Mouse (Mus musculus) kidney, embryonic 16.5 days (tissue): ENCODE data around the gene Thada. TPM values are rescaled to one million over a fixed set of nuclear protein-coding genes. Genes with fewer than 3 reads are reported as not detected.

Source experiments
- ATAC-seq: fragments of 200-750 bp; cut with Nextera tagmentation; 2 replicates; pipeline ENCODE4 v1.8.0; 2017; ENCODE audit warnings: moderate TSS enrichment; ENCODE audit not compliant: low FRiP score, low TSS enrichment
- H3K27ac ChIP-seq: fragments of 300-500 bp; sonication (generic); 2 replicates; pipeline ENCODE4 v1.5.1; 2014; ENCODE audit warnings: low read length
- H3K27me3 ChIP-seq: fragments of 300-500 bp; sonication (generic); 2 replicates; pipeline ENCODE4 v1.6.1; 2014; ENCODE audit warnings: low read length, control low read depth, mixed read lengths; ENCODE audit not compliant: insufficient read depth
- H3K36me3 ChIP-seq: fragments of 300-500 bp; sonication (generic); 2 replicates; pipeline ENCODE4 v1.6.1; 2014; ENCODE audit warnings: low read length, control low read depth, mixed read lengths; ENCODE audit not compliant: insufficient read depth
- H3K4me1 ChIP-seq: fragments of 300-500 bp; sonication (generic); 2 replicates; pipeline ENCODE4 v1.6.1; 2014; ENCODE audit warnings: low read length, control low read depth, mixed read lengths; ENCODE audit not compliant: insufficient read depth
- H3K4me2 ChIP-seq: fragments of 300-500 bp; sonication (generic); replicated peaks from 2 replicates; pipeline ENCODE4 v1.6.1; 2014; ENCODE audit warnings: low read depth, low read length
- H3K4me3 ChIP-seq: fragments of 300-500 bp; sonication (generic); 2 replicates; pipeline ENCODE4 v1.5.1; 2014; ENCODE audit warnings: mild to moderate bottlenecking, low read length
- H3K9ac ChIP-seq: fragments of 300-500 bp; sonication (generic); replicated peaks from 2 replicates; pipeline ENCODE4 v1.6.1; 2014; ENCODE audit warnings: low read length
- H3K9me3 ChIP-seq: fragments of 300-500 bp; sonication (generic); 2 replicates; pipeline ENCODE4 v1.6.1; 2016; ENCODE audit warnings: low read length, control low read depth
- WGBS: fragments of 180-500 bp; shearing (Covaris S2); extraction: QIAGEN DNeasy Blood & Tissue Kit; methylation state at CpG from one replicate; pipeline ENCODE4 v1.1.7; 2014; 5-methylcytosine and 5-hydroxymethylcytosine counted together
- polyA plus RNA-seq: library from polyadenylated mRNA; unstranded; fragments of >200 nt; fragmentation: Nextera tagmentation; extraction: Ambion mirVana; gene quantifications from 2 replicates; pipeline ENCODE4 v1.2.1, GENCODE M21; 2015

Gene Thada
- polyA plus RNA-seq, 1 experiment from 2014 or later = 9.2 TPM

DNA sequence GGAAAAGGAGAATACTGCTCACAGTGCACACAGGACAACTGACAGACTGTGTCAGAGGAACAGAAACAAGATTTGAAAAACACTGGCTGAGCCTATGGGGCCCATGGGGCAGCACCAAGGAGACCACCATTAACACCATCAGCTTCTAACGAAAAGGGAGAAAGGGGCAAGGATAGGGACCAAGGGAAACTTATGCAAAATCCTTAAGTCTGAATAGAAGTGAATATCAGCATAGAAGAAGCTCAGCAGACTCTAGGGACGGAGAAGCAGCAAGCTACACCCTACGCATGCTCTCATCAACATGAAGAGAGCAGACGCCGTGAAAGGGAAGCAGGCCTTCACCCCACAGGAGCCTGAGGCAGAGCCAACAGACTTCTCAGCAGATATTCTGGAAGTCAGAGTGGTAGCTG is 112.1 kb downstream of the Thada start:
- ATAC-seq = no peak
- Histone ChIP-seq H3K27ac (no peak overlapping the region), H3K4me1 (no peaks in the 10 kb centered on the region), H3K9me3 (no peaks in the 10 kb centered on the region), H3K4me2 (no peak overlapping the region), H3K27me3 (no peaks in the 10 kb centered on the region), H3K36me3 (peaks cover 9% of the 10 kb centered on the region), H3K9ac (no peak overlapping the region), H3K4me3 (no peak overlapping the region)
- WGBS = 84% methylated on average over 5 of the region's 5 CpGs

DNA sequence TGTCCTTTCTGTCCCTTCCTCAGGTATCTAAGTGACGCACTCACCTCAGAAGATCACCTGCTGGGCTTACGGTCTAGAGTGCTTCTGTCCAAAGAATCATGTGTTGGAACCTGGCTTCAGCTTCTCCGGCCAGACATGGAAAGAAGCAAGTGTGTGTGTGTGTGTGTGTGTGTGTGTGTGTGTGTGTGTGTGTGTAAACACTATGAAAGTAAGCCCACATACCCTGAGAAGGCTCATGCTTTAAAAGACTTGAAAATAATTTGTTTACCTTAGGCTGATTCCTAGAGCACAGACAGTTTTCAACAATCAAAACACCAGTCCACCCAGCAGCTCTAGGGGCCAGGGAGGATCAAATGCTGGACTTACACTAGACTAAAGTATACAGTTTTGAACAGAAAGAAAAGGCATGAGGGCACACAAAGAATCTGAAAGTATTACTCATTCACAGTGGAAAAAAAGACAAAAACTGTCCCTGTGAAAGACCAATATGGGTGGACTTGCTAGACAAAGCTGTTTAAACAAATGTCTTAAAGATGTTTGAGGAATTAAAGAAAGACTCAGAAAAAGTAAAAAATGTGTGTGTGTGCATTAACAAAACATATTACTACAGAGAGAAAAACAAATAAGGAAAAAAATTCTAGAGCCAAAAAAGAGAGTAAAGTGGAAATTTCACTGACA is 112.6 kb downstream of the Thada start:
- Histone ChIP-seq H3K4me1 (no peaks in the 10 kb centered on the region), H3K27ac (no peak overlapping the region), H3K9me3 (no peaks in the 10 kb centered on the region), H3K4me2 (no peak overlapping the region), H3K4me3 (no peak overlapping the region), H3K27me3 (no peaks in the 10 kb centered on the region), H3K36me3 (peaks cover 9% of the 10 kb centered on the region; the same call in 1 of the 2 replicates), H3K9ac (no peak overlapping the region)
- no peak for ATAC-seq
- 96% methylated on average over 3 of the region's 3 CpGs for WGBS

DNA sequence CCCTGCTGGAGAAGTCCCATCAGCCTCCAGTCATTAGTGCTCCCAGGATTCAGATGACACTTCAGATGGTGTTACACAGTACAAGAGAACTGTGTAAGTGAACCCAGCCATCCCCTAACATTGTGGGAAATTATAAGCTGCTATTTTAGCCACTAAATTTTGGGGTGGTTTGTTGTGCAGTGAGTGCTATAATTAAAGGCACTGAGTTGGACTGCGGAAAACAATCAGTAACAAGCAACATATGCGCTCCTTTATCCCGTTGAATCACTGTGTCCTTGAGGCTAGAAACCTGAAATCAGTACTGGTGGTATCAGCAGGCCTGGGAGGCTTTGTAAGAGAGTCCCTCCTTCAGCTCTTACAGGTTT is 113.2 kb downstream of the Thada start:
- H3K27ac ChIP-seq = 0 out of 2 replicates have a peak overlapping the region, but pooled peaks have one; percentile 7
- no peaks in the 10 kb centered on the region for H3K27me3 ChIP-seq
- no peak overlapping the region for H3K4me2 ChIP-seq
- WGBS = 88% methylated on average over 3 of the region's 3 CpGs
- H3K9me3 ChIP-seq = no peaks in the 10 kb centered on the region
- no peaks in the 10 kb centered on the region for H3K4me1 ChIP-seq
- H3K36me3 ChIP-seq = peaks cover 9% of the 10 kb centered on the region; the same call in 1 of the 2 replicates
- H3K4me3 ChIP-seq = no peak overlapping the region
- ATAC-seq = no peak
- H3K9ac ChIP-seq = no peak overlapping the region

DNA sequence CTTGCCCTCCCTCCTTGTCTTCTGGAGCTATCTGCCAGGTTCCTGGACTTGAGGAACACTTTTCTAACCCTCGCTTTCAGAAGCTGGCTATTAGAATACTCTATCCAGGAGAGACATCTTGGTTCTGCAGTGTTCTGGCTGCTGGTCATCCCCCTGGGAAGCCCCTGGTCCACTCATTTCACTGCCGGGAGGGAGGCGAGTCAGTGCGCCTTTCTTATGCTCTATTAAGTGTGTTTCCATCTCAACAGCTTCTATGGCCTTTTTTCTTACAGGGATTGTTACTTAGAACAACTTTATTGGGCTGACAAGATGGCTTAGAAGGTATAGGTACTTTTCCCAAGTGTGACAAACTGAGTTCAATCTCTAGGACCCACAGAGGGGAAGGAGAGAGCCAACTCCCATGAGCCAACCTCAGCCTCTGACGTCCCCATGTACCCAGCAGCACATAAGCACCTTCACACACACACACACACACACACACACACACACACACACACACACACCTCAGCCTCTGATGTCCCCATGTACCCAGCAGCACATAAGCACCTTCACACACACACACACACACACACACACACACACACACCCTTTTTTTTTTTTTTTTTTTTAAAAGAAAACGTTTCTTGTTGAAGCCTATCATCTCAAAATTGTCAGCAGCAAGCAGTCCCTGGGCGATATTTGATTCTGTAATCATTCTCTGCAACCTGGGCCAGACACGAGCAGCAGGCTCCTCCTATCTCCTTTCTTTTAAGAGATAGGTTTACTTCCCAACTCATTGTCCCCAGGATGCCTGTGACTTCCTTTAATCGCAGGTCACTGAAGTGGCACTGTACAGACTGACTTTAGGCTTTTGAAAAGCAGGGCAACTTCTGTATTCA is 113.9 kb downstream of the Thada start:
- Histone ChIP-seq H3K4me2 (no peak overlapping the region), H3K9me3 (no peaks in the 10 kb centered on the region)
- ATAC-seq = no peak

DNA sequence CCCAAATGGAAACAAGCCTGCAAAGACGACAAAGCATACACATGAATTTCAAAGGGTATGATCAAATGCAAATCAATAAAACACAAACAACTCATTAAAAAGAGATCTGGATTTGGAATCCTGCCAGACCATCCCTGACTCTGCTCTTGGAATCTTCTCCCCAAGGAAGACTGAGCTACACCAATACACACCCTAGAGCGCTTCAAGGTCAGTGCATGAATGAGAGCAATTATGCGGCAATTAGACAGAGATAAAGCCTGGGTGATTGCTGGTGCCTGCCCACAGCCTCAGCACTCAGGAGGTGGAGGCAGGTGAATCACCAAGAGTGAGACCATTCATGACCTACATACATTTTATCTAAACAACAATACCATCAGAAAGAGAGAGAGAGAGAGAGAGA is 114.7 kb downstream of the Thada start:
- Histone ChIP-seq H3K4me2 (no peak overlapping the region), H3K9ac (no peak overlapping the region), H3K36me3 (peaks cover 17% of the 10 kb centered on the region), H3K4me1 (no peaks in the 10 kb centered on the region), H3K9me3 (no peaks in the 10 kb centered on the region), H3K27me3 (no peaks in the 10 kb centered on the region), H3K4me3 (no peak overlapping the region), H3K27ac (no peak overlapping the region)
- ATAC-seq = no peak
- WGBS = 69% methylated on average over 3 of the region's 3 CpGs

More for the DNA sequence above, 113.9 kb downstream of the Thada start:
- Histone ChIP-seq H3K27ac (0 out of 2 replicates have a peak overlapping the region, but pooled peaks have one; percentile 7), H3K36me3 (peaks cover 11% of the 10 kb centered on the region), H3K4me3 (no peak overlapping the region), H3K4me1 (no peaks in the 10 kb centered on the region), H3K27me3 (no peaks in the 10 kb centered on the region), H3K9ac (no peak overlapping the region)
- 74% methylated on average over 9 of the region's 9 CpGs for WGBS

DNA sequence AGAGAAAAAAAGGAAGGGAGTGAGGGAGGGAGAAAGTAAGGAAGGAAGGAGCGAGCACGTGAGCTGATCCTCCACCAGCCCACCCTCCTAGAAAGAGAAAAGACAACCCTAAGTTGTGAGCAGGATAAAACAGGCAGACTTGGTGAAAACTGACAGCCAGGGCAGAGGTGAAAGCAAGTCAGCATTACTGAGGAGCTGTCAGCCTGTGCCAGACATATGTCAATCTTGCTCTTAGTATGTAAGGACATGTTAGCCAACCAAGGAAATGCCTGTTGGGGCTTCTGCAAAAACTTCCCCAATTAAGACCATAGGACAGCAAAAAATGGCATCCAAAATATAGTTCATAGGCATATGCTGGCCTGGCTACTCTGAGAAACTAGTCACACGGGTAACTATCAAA is 117.1 kb downstream of the Thada start:
- Histone ChIP-seq H3K4me3 (no peak overlapping the region), H3K27me3 (no peaks in the 10 kb centered on the region), H3K9ac (no peak overlapping the region), H3K36me3 (peaks cover 14% of the 10 kb centered on the region), H3K9me3 (no peaks in the 10 kb centered on the region), H3K27ac (no peak overlapping the region), H3K4me2 (no peak overlapping the region), H3K4me1 (no peaks in the 10 kb centered on the region)
- WGBS = 86% methylated on average over 3 of the region's 3 CpGs
- no peak for ATAC-seq

DNA sequence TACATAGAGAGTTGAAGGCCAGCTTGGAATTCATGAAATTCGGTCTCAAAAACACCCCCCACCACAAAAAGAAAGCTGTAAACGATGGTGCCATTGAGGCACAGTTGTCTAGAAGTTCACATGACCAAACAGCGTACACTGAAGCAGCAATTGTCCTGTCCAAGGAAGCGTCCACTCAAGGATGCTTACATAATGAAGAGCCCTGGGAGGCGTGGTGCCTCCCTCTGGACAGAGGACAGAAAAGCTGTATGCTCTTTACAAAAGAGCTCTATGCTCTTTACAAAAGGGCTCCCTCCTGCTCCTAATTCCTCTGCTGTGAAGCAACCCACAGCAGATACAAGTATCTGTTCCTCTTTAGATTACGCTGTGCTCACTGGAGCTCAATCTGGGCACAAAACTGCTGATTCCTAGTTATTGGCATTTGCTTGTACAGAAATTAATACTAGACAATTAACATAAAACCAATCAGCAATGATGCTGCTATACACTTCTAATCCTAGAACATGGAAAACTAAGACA is 123.6 kb downstream of the Thada start:
- Histone ChIP-seq H3K27ac (no peak overlapping the region), H3K4me3 (no peak overlapping the region), H3K4me1 (0 out of 2 replicates have a peak, but pooled peaks cover 7% of the 10 kb centered on the region), H3K9ac (no peak overlapping the region), H3K36me3 (peaks cover 15% of the 10 kb centered on the region), H3K27me3 (no peaks in the 10 kb centered on the region), H3K9me3 (no peaks in the 10 kb centered on the region), H3K4me2 (no peak overlapping the region)
- ATAC-seq = no peak
- 90% methylated on average over 6 of the region's 6 CpGs for WGBS

DNA sequence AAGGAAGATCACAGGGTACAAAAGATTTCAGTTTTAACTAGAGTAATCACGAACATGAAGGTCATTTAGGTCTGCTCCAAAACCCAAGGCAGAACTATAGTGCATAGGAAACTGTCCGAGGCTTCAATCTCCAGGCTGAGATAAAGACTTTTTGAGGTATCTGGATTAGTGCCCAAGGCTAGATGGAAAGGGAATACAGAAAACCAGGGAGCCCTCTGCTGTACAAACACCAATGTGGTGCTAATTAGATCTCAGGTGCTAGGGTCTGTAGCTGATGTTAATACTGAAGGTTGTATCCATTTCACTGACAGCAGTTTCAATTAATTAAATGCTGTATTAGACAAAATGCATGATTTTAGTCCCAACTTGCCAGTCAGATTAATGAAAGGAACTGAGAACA is 124.3 kb downstream of the Thada start:
- 68% methylated on average over 2 of the region's 2 CpGs for WGBS
- ATAC-seq = no peak

DNA sequence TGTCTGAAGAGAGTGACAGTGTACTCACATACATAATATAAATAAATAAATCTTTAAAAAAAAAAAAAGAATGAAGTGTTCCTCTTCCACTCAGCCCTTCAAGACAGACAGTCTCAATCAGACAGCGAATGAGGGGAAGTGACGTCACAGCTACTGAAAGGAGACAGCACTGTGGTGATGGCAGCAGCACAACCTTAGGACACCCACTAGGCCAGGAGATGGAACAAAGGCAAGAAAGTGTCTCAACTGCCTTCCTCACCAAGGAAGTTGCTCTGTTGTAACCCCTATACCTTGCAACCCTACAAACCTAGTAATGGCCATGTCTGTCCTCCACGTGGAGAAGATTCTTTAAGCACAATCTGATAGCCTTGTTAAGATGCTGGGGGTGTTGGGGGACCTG is 125.4 kb downstream of the Thada start:
- Histone ChIP-seq H3K4me1 (0 out of 2 replicates have a peak, but pooled peaks cover 7% of the 10 kb centered on the region), H3K9ac (no peak overlapping the region), H3K27me3 (no peaks in the 10 kb centered on the region), H3K36me3 (peaks cover 10% of the 10 kb centered on the region), H3K4me3 (no peak overlapping the region), H3K27ac (no peak overlapping the region), H3K4me2 (no peak overlapping the region), H3K9me3 (no peaks in the 10 kb centered on the region)
- ATAC-seq = no peak
- 95% methylated on average over 3 of the region's 3 CpGs for WGBS

More for the DNA sequence above, 124.3 kb downstream of the Thada start:
- H3K4me3 ChIP-seq = no peak overlapping the region
- H3K9ac ChIP-seq = no peak overlapping the region
- no peaks in the 10 kb centered on the region for H3K9me3 ChIP-seq
- 0 out of 2 replicates have a peak, but pooled peaks cover 7% of the 10 kb centered on the region for H3K4me1 ChIP-seq
- H3K36me3 ChIP-seq = peaks cover 11% of the 10 kb centered on the region
- H3K4me2 ChIP-seq = no peak overlapping the region
- no peaks in the 10 kb centered on the region for H3K27me3 ChIP-seq
- H3K27ac ChIP-seq = no peak overlapping the region
